Mouse (Mus musculus) right cerebral cortex, postnatal 4 days (tissue): ENCODE measurements around the gene Cma2.
"Not testable (repeated sequence)": the region's sequence is repeated elsewhere in the genome, so short reads cannot be mapped to it uniquely, and the experiment has no call there.

Source experiments
- DNase-seq: peaks from one replicate; pipeline ENCODE4 v3.0.0-alpha.2; 2022

Cma2 gene

GRCm38 (mm10) chr14:55950346-55951030, at the start of gene Cma2:
Gene Cma2, plus strand, starts transcription at chr14:55950980.
- no peak for DNase-seq

GRCm38 (mm10) chr14:55905518-55905917, 45.3 kb upstream of the Cma2 start:
- DNase-seq = no peak

GRCm38 (mm10) chr14:55913406-55913805, 37.4 kb upstream of the Cma2 start:
- no peak for DNase-seq

GRCm38 (mm10) chr14:55918240-55919082, 32.3 kb upstream of the Cma2 start:
- peak; percentile 68 for DNase-seq

- DNase-seq = no peak
Measured at GRCm38 (mm10) chr14:55922475-55923232, 28.1 kb upstream of the Cma2 start.

GRCm38 (mm10) chr14:55926847-55927246, 23.9 kb upstream of the Cma2 start:
- DNase-seq = no peak

- no peak for DNase-seq
Measured at GRCm38 (mm10) chr14:55929263-55929997, 21.4 kb upstream of the Cma2 start.

- no peak for DNase-seq
Measured at GRCm38 (mm10) chr14:55933586-55933985, 17.2 kb upstream of the Cma2 start.

GRCm38 (mm10) chr14:55940070-55940800, 10.5 kb upstream of the Cma2 start:
- DNase-seq = no peak

- no peak for DNase-seq
Measured at GRCm38 (mm10) chr14:55943601-55944000, 7.2 kb upstream of the Cma2 start.

GRCm38 (mm10) chr14:55944575-55944974, 6.2 kb upstream of the Cma2 start, which contains the start of gene Cma1:
Gene Cma1, minus strand, starts transcription at chr14:55944675.
- DNase-seq = no peak

GRCm38 (mm10) chr14:55946269-55946969, 4.4 kb upstream of the Cma2 start:
- DNase-seq = no peak

GRCm38 (mm10) chr14:55963263-55963662, 12.5 kb downstream of the Cma2 start:
- no peak for DNase-seq

- DNase-seq = not testable (repeated sequence)
Measured at GRCm38 (mm10) chr14:55963900-55964299, 13.1 kb downstream of the Cma2 start.

- not testable (repeated sequence) for DNase-seq
Measured at GRCm38 (mm10) chr14:55987464-55987863, 36.7 kb downstream of the Cma2 start.

GRCm38 (mm10) chr14:56013147-56013546, 62.4 kb downstream of the Cma2 start:
- no peak for DNase-seq

- DNase-seq = no peak
Measured at GRCm38 (mm10) chr14:56013924-56014323, 63.1 kb downstream of the Cma2 start.

- not testable (repeated sequence) for DNase-seq
Measured at GRCm38 (mm10) chr14:56017671-56018070, 66.9 kb downstream of the Cma2 start, which contains the start of gene Mcpt1. Gene Mcpt1, plus strand, starts transcription at chr14:56017971.

GRCm38 (mm10) chr14:56019446-56019845, 68.7 kb downstream of the Cma2 start:
- DNase-seq = no peak

- DNase-seq = not testable (repeated sequence)
Measured at GRCm38 (mm10) chr14:56021305-56021704, 70.5 kb downstream of the Cma2 start.
